Mouse (Mus musculus) bone marrow macrophage, adult 2 months (primary cell): ENCODE data around the gene Edn2.

Experiments used
- CTCF ChIP-seq: IDR thresholded peaks from 2 replicates; pipeline ENCODE4 v1.5.1; 2012; ENCODE audit warnings: low read depth, mild to moderate bottlenecking, low read length, moderate library complexity
- POLR2A ChIP-seq: IDR thresholded peaks from 2 replicates; pipeline ENCODE4 v1.6.1; 2012; ENCODE audit warnings: mild to moderate bottlenecking, low read depth, low read length, borderline replicate concordance

- TF ChIP-seq CTCF (no peak), POLR2A (no peak)
Measured at GRCm38 (mm10) chr4:120188651-120189161, 27.7 kb downstream of the Edn2 start.
